Mouse (Mus musculus) G1E (cell line): Measurements from ENCODE around the gene Bcl2l1. TPM values are rescaled to one million over a fixed set of nuclear protein-coding genes. Genes with fewer than 3 reads are reported as not detected.

Experiments used
- ATAC-seq: 2 replicates; pipeline ENCODE4 v1.8.0; 2016; ENCODE audit warnings: mild to moderate bottlenecking; ENCODE audit not compliant: insufficient number of reproducible peaks, poor library complexity, low FRiP score, severe bottlenecking; ENCODE audit errors: extremely low read depth
- DNase-seq: peaks from one replicate; pipeline ENCODE4 v3.0.0; 2012; ENCODE audit warnings: low spot score
- H3K27me3 ChIP-seq: 2 replicates; pipeline ENCODE4 v1.6.1; 2012; ENCODE audit warnings: mild to moderate bottlenecking, low read length, inconsistent platforms; ENCODE audit not compliant: insufficient read depth
- H3K36me3 ChIP-seq: replicated peaks from 2 replicates; pipeline ENCODE3; 2012; ENCODE audit warnings: mild to moderate bottlenecking, inconsistent platforms
- H3K4me1 ChIP-seq: 2 replicates; pipeline ENCODE4 v1.6.1; 2012; ENCODE audit warnings: low read depth, low read length, inconsistent platforms, mixed read lengths; ENCODE audit not compliant: insufficient read depth
- H3K4me3 ChIP-seq: 2 replicates; pipeline ENCODE4 v1.5.1; 2012; ENCODE audit warnings: low read depth, mild to moderate bottlenecking, inconsistent platforms, low read length, moderate library complexity, mixed read lengths
- H3K9me3 ChIP-seq: replicated peaks from 2 replicates; pipeline ENCODE4 v1.6.1; 2012; ENCODE audit warnings: inconsistent platforms
- CTCF ChIP-seq: IDR thresholded peaks from 2 replicates; pipeline ENCODE4 v1.5.1; 2012; ENCODE audit warnings: low read depth, low read length, inconsistent platforms, mixed read lengths
- GATA1 ChIP-seq: IDR thresholded peaks from 2 replicates; pipeline ENCODE4 v1.6.1; 2012; ENCODE audit warnings: borderline replicate concordance, low read length, inconsistent platforms, mixed read lengths
- GATA2 ChIP-seq: IDR thresholded peaks from 2 replicates; pipeline ENCODE4 v1.6.1; 2012; ENCODE audit warnings: low read depth, low read length, inconsistent platforms, borderline replicate concordance
- POLR2AphosphoS5 ChIP-seq: IDR thresholded peaks from 2 replicates; pipeline ENCODE4 v1.6.1; 2012; ENCODE audit warnings: low read depth, low read length, inconsistent platforms; ENCODE audit not compliant: insufficient replicate concordance
- TAL1 ChIP-seq: conservative IDR thresholded peaks from 2 replicates; pipeline ENCODE4 v1.6.1; 2012; ENCODE audit warnings: low read depth, low read length, inconsistent platforms, mixed read lengths
- polyA plus RNA-seq: library from polyadenylated mRNA; stranded (reverse); fragments of >175 nt; gene quantifications from 2 replicates; pipeline ENCODE4 v1.2.3, GENCODE M21; 2012
- total RNA-seq, 2 experiments: library from RNA; stranded (forward) in 1 of 2; stranded (reverse) in 1 of 2; fragments of 200-1000 nt in 1 of 2; fragments of >200 nt in 1 of 2; fragmentation: Nextera tagmentation in 1 of 2; gene quantifications; 2 replicates each; pipeline ENCODE4 v1.2.3; 2014 to 2017

Gene Bcl2l1
- total and polyA plus RNA-seq, 3 experiments: 31.6 to 82.7 (median 79.6) TPM

- Histone ChIP-seq H3K36me3 (peaks cover 28% of the 10 kb centered on the region), H3K4me1 (peaks cover 54% of the 10 kb centered on the region), H3K4me3 (no peak overlapping the region), H3K9me3 (no peaks in the 10 kb centered on the region), H3K27me3 (peaks cover 10% of the 10 kb centered on the region)
- DNase-seq (no peak), ATAC-seq (no peak)
- TF ChIP-seq TAL1 (no peak), POLR2AphosphoS5 (no peak), GATA1 (no peak), GATA2 (no peak), CTCF (no peak)
These were observed 56.2 kb downstream of the Bcl2l1 start for GRCm38 (mm10) chr2:152775357-152775756.

- ATAC-seq (no peak), DNase-seq (no peak)
- TF ChIP-seq GATA1: no peak
- TF ChIP-seq TAL1: no peak
- TF ChIP-seq POLR2AphosphoS5: no peak
- no peak for TF ChIP-seq CTCF
- no peak for TF ChIP-seq GATA2
- no peak overlapping the region for H3K4me3 ChIP-seq
- no peaks in the 10 kb centered on the region for H3K9me3 ChIP-seq
- peaks cover 63% of the 10 kb centered on the region for H3K4me1 ChIP-seq
- H3K36me3 ChIP-seq: peaks cover 7% of the 10 kb centered on the region
- H3K27me3 ChIP-seq: peaks cover 10% of the 10 kb centered on the region
These were observed 59.3 kb downstream of the Bcl2l1 start for GRCm38 (mm10) chr2:152772231-152772630.

GRCm38 (mm10) chr2:152771571-152771970 is 60.0 kb downstream of the Bcl2l1 start:
- TF ChIP-seq POLR2AphosphoS5 (no peak), GATA2 (no peak), TAL1 (no peak), CTCF (no peak), GATA1 (no peak)
- ATAC-seq (no peak), DNase-seq (no peak)
- Histone ChIP-seq H3K4me1 (peaks cover 68% of the 10 kb centered on the region), H3K9me3 (no peaks in the 10 kb centered on the region), H3K27me3 (peaks cover 10% of the 10 kb centered on the region), H3K4me3 (no peak overlapping the region), H3K36me3 (peaks cover 5% of the 10 kb centered on the region)

- DNase-seq: peak; percentile 48
- peaks cover 73% of the 10 kb centered on the region for H3K4me1 ChIP-seq
- no peaks in the 10 kb centered on the region for H3K36me3 ChIP-seq
- H3K4me3 ChIP-seq: no peak overlapping the region
- peaks cover 13% of the 10 kb centered on the region for H3K27me3 ChIP-seq
- no peaks in the 10 kb centered on the region for H3K9me3 ChIP-seq
- ATAC-seq: peak; percentile 87
- TF ChIP-seq GATA1 (no peak), TAL1 (peak; percentile 91)
These were observed 61.9 kb downstream of the Bcl2l1 start for GRCm38 (mm10) chr2:152769677-152770076.

GRCm38 (mm10) chr2:152767618-152768271 is 63.8 kb downstream of the Bcl2l1 start:
- Histone ChIP-seq H3K36me3 (no peaks in the 10 kb centered on the region), H3K4me1 (peaks cover 79% of the 10 kb centered on the region), H3K4me3 (no peak overlapping the region), H3K9me3 (no peaks in the 10 kb centered on the region), H3K27me3 (peaks cover 19% of the 10 kb centered on the region)
- ATAC-seq (no peak), DNase-seq (no peak)
- peak; percentile 56 for TF ChIP-seq CTCF
- TF ChIP-seq GATA2: no peak
- no peak for TF ChIP-seq GATA1

- Histone ChIP-seq H3K4me3 (peak overlapping the region; percentile 49; the same call in 1 of the 2 replicates), H3K36me3 (no peaks in the 10 kb centered on the region), H3K4me1 (peaks cover 75% of the 10 kb centered on the region), H3K27me3 (peaks cover 19% of the 10 kb centered on the region), H3K9me3 (no peaks in the 10 kb centered on the region)
- peak; percentile 26; the same call in 1 of the 2 replicates for ATAC-seq
- no peak for DNase-seq
- peak; percentile 95 for TF ChIP-seq CTCF
- no peak for TF ChIP-seq POLR2AphosphoS5
These were observed 65.0 kb downstream of the Bcl2l1 start for GRCm38 (mm10) chr2:152766387-152767123.
